Mouse (Mus musculus) forebrain, embryonic 12.5 days (tissue): Measurements from ENCODE around the gene Proser2. TPM values are rescaled to one million over a fixed set of nuclear protein-coding genes. Genes with fewer than 3 reads are reported as not detected.

Experiments
- ATAC-seq: fragments of 200-750 bp; cut with Nextera tagmentation; 2 replicates; pipeline ENCODE4 v1.8.0; 2017; ENCODE audit warnings: moderate TSS enrichment; ENCODE audit not compliant: low FRiP score
- H3K27ac ChIP-seq: fragments of 300-500 bp; sonication (generic); 2 replicates; pipeline ENCODE4 v1.5.1; 2016; ENCODE audit warnings: mild to moderate bottlenecking
- H3K27me3 ChIP-seq: fragments of 300-500 bp; sonication (generic); 2 replicates; pipeline ENCODE4 v1.6.1; 2016; ENCODE audit warnings: mild to moderate bottlenecking
- H3K36me3 ChIP-seq: fragments of 300-500 bp; sonication (generic); replicated peaks from 2 replicates; pipeline ENCODE4 v1.6.1; 2016; ENCODE audit warnings: mild to moderate bottlenecking
- H3K4me1 ChIP-seq: fragments of 300-500 bp; sonication (generic); 2 replicates; pipeline ENCODE4 v1.6.1; 2016
- H3K4me2 ChIP-seq: fragments of 300-500 bp; sonication (generic); 2 replicates; pipeline ENCODE4 v1.6.1; 2016; ENCODE audit warnings: mild to moderate bottlenecking, moderate library complexity
- H3K4me3 ChIP-seq: fragments of 300-500 bp; sonication (generic); replicated peaks from 2 replicates; pipeline ENCODE4 v1.5.1; 2016; ENCODE audit warnings: mild to moderate bottlenecking
- H3K9ac ChIP-seq: fragments of 300-500 bp; sonication (generic); 2 replicates; pipeline ENCODE4 v1.6.1; 2016; ENCODE audit warnings: mild to moderate bottlenecking
- H3K9me3 ChIP-seq: fragments of 300-500 bp; sonication (generic); 2 replicates; pipeline ENCODE4 v1.6.1; 2016
- WGBS: fragments of 180-500 bp; shearing (Covaris S2); methylation state at CpG from one replicate; pipeline ENCODE4 v1.1.7; 2016; 5-methylcytosine and 5-hydroxymethylcytosine counted together
- polyA plus RNA-seq: library from polyadenylated mRNA; unstranded; fragments of >200 nt; fragmentation: Nextera tagmentation; extraction: Ambion mirVana; gene quantifications from 2 replicates; pipeline ENCODE4 v1.2.1, GENCODE M21; 2016

Gene Proser2
- polyA plus RNA-seq, 1 experiment from 2014 or later = 2.6 TPM

- Histone ChIP-seq H3K9me3 (no peaks in the 10 kb centered on the region), H3K9ac (no peak overlapping the region), H3K4me1 (no peaks in the 10 kb centered on the region; the same call in 1 of the 2 replicates), H3K4me3 (no peak overlapping the region), H3K27ac (no peak overlapping the region), H3K4me2 (no peak overlapping the region), H3K36me3 (peaks cover 41% of the 10 kb centered on the region), H3K27me3 (no peaks in the 10 kb centered on the region)
- ATAC-seq = no peak
- WGBS = 93% methylated on average over 3 of the region's 3 CpGs
Measured at GRCm38 (mm10) chr2:6056518-6056917, 73.5 kb downstream of the Proser2 start.

DNA sequence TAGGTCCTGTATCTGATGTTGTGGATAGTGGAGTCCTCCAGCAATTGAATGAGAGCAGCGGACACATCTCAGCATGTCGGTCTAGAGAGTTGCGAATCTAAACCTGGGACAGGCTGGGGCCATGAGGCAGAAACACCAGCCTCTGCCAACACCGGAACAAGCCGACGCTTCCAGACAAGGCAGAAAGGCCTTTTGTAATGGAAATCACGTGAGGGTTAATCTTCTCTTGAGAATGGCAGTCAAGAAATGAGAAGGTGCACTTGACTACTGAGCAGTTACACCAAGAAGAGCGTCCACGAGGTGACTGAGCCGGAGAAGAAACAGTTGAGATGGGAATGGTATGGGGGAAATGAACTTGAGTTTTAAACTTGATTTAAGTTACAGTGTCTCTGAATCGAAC, 74.5 kb downstream of the Proser2 start:
- ATAC-seq = no peak
- Histone ChIP-seq H3K4me2 (no peak overlapping the region), H3K36me3 (peaks cover 52% of the 10 kb centered on the region), H3K27ac (no peak overlapping the region), H3K9me3 (no peaks in the 10 kb centered on the region), H3K9ac (no peak overlapping the region), H3K27me3 (no peaks in the 10 kb centered on the region), H3K4me3 (no peak overlapping the region), H3K4me1 (no peaks in the 10 kb centered on the region; the same call in 1 of the 2 replicates)
- WGBS = 65% methylated on average over 11 of the region's 11 CpGs

- ATAC-seq = no peak
- Histone ChIP-seq H3K9me3 (no peaks in the 10 kb centered on the region), H3K27me3 (no peaks in the 10 kb centered on the region), H3K4me3 (no peak overlapping the region), H3K9ac (no peak overlapping the region), H3K36me3 (peaks cover 44% of the 10 kb centered on the region), H3K4me2 (no peak overlapping the region), H3K27ac (no peak overlapping the region), H3K4me1 (no peaks in the 10 kb centered on the region)
- WGBS = 96% methylated on average over 3 of the region's 3 CpGs
Measured at GRCm38 (mm10) chr2:6049018-6049417, 81.0 kb downstream of the Proser2 start.

DNA sequence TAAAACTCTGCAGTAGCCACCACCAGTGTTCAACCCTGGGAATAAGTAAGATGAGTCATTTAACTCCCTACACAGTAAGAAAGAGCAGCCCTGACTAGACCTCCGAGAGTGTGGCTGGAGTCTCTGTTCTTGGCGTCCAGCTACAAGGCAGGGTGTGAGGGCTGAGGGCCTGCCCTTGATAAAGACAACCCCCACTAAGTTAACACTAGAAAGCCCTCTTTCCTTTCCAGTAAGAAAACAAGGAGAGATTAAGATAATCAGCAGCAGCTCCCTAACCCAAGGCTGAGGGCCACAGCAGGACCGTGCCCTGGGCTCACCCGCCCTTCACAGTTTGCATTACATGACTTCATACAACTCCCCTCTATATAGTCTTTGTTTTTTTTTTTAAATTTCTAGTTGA, 81.4 kb downstream of the Proser2 start:
- Histone ChIP-seq H3K4me2 (no peak overlapping the region), H3K9me3 (no peaks in the 10 kb centered on the region), H3K9ac (no peak overlapping the region), H3K27ac (no peak overlapping the region), H3K27me3 (no peaks in the 10 kb centered on the region), H3K4me1 (no peaks in the 10 kb centered on the region), H3K4me3 (no peak overlapping the region), H3K36me3 (peaks cover 44% of the 10 kb centered on the region)
- WGBS = 84% methylated on average over 4 of the region's 4 CpGs
- no peak for ATAC-seq

Other genes with a start within 250 kb of the Proser2 start
- gene Sec61a2, start 234.8 kb downstream of the Proser2 start, polyA plus RNA-seq = 79.8 and 85.5 TPM in 2 replicates
- 3.7 and 4.6 TPM in 2 replicates for gene Dhtkd1, start 187.4 kb downstream of the Proser2 start, polyA plus RNA-seq
- 13.9 and 14.0 TPM in 2 replicates for gene Upf2, start 178.7 kb downstream of the Proser2 start, polyA plus RNA-seq
- 1.1 and 2.9 TPM in 2 replicates for gene Echdc3, start 82.8 kb upstream of the Proser2 start, polyA plus RNA-seq
- gene Usp6nl, start 192.5 kb upstream of the Proser2 start, polyA plus RNA-seq = 13.7 and 15.8 TPM in 2 replicates